Mouse (Mus musculus) embryonic fibroblast, embryonic 13.5 days (primary cell): ENCODE results near the gene Oas1f. TPM values are rescaled to one million over a fixed set of nuclear protein-coding genes. Genes with fewer than 3 reads are reported as not detected.
"Not testable (repeated sequence)": the region's sequence is repeated elsewhere in the genome, so short reads cannot be mapped to it uniquely, and the experiment has no call there.

Source experiments
- H3K27ac ChIP-seq: 2 replicates; pipeline ENCODE4 v1.5.1; 2012; ENCODE audit warnings: low read length, control low read depth, inconsistent platforms; ENCODE audit not compliant: insufficient read depth
- H3K4me1 ChIP-seq: 2 replicates; pipeline ENCODE4 v1.6.1; 2011; ENCODE audit warnings: low read length; ENCODE audit not compliant: control insufficient read depth, insufficient read depth
- H3K4me3 ChIP-seq: 2 replicates; pipeline ENCODE4 v1.5.1; 2011; ENCODE audit warnings: mild to moderate bottlenecking, control low read depth, low read length; ENCODE audit not compliant: insufficient read depth
- CTCF ChIP-seq: IDR thresholded peaks from 2 replicates; pipeline ENCODE4 v1.5.1; 2011; ENCODE audit warnings: mild to moderate bottlenecking, control low read depth, low read length, moderate library complexity, borderline replicate concordance; ENCODE audit not compliant: insufficient read depth
- POLR2A ChIP-seq: IDR thresholded peaks from 2 replicates; pipeline ENCODE4 v1.6.1; 2011; ENCODE audit warnings: low read depth, mild to moderate bottlenecking, control low read depth, low read length, moderate library complexity
- polyA plus RNA-seq: library from polyadenylated mRNA; stranded (reverse); fragments of >200 nt; gene quantifications from 2 replicates; pipeline ENCODE4 v1.2.4, GENCODE M21; 2011; ENCODE audit warnings: low read depth; ENCODE audit not compliant: missing spikeins, insufficient read length

Oas1f gene
- polyA plus RNA-seq, 1 experiment: not detected

- no peak overlapping the region for H3K27ac ChIP-seq
- no peaks in the 10 kb centered on the region for H3K4me1 ChIP-seq
- TF ChIP-seq POLR2A (no peak), CTCF (no peak)
- no peak overlapping the region for H3K4me3 ChIP-seq
Measured at GRCm38 (mm10) chr5:120892243-120892660, 45.1 kb downstream of the Oas1f start.

- H3K4me1 ChIP-seq, H3K4me3 ChIP-seq, H3K27ac ChIP-seq: not testable (repeated sequence)
Measured at GRCm38 (mm10) chr5:120893866-120894265, 46.7 kb downstream of the Oas1f start.

GRCm38 (mm10) chr5:120894692-120895091 lies 47.5 kb downstream of the Oas1f start:
- not testable (repeated sequence) for H3K4me3 ChIP-seq, H3K27ac ChIP-seq, H3K4me1 ChIP-seq

GRCm38 (mm10) chr5:120895231-120895900 lies 48.2 kb downstream of the Oas1f start:
- TF ChIP-seq POLR2A: no peak
- TF ChIP-seq CTCF: no peak
- Histone ChIP-seq H3K4me3 (no peak overlapping the region), H3K27ac (no peak overlapping the region), H3K4me1 (no peaks in the 10 kb centered on the region)

GRCm38 (mm10) chr5:120898307-120898706 lies 51.1 kb downstream of the Oas1f start:
- Histone ChIP-seq H3K4me1 (no peaks in the 10 kb centered on the region), H3K27ac (no peak overlapping the region), H3K4me3 (no peak overlapping the region)
- no peak for TF ChIP-seq CTCF
- TF ChIP-seq POLR2A: no peak

GRCm38 (mm10) chr5:120898726-120899125 lies 51.6 kb downstream of the Oas1f start:
- Histone ChIP-seq H3K4me3 (no peak overlapping the region), H3K4me1 (no peaks in the 10 kb centered on the region), H3K27ac (no peak overlapping the region)
- no peak for TF ChIP-seq POLR2A

- Histone ChIP-seq H3K4me3 (no peak overlapping the region), H3K4me1 (no peaks in the 10 kb centered on the region), H3K27ac (no peak overlapping the region)
- TF ChIP-seq CTCF: no peak
- no peak for TF ChIP-seq POLR2A
Measured at GRCm38 (mm10) chr5:120900666-120901065, 53.5 kb downstream of the Oas1f start.

GRCm38 (mm10) chr5:120902056-120902455 lies 54.9 kb downstream of the Oas1f start:
- Histone ChIP-seq H3K4me1 (no peaks in the 10 kb centered on the region), H3K27ac (no peak overlapping the region), H3K4me3 (no peak overlapping the region)
- TF ChIP-seq CTCF (no peak), POLR2A (no peak)

GRCm38 (mm10) chr5:120906791-120907733 lies 59.9 kb downstream of the Oas1f start, which contains the start of gene Oas1a:
Gene Oas1a, minus strand, starts transcription at chr5:120907521.
- not testable (repeated sequence) for H3K4me1 ChIP-seq, H3K27ac ChIP-seq
- 0 out of 2 replicates have a peak, but pooled peaks have one; percentile 21 for TF ChIP-seq POLR2A
- H3K4me3 ChIP-seq: peak within 1 kb of the TSS; percentile 17; the same call in 1 of the 2 replicates

Other genes with a start within 250 kb of the Oas1f start
- gene Rita1, start 234.8 kb upstream of the Oas1f start, polyA plus RNA-seq: 8.5 and 8.8 TPM in 2 replicates
- gene Ddx54, start 234.6 kb upstream of the Oas1f start, polyA plus RNA-seq: 39.3 and 43.0 TPM in 2 replicates
- not detected in 2 replicates for gene Cfap73, start 213.1 kb upstream of the Oas1f start, polyA plus RNA-seq
- not detected in 2 replicates for gene Rasal1, start 198.6 kb upstream of the Oas1f start, polyA plus RNA-seq
- not detected in 2 replicates for gene Dtx1, start 135.4 kb upstream of the Oas1f start, polyA plus RNA-seq
- 0.28 and 0.61 TPM in 2 replicates for gene Oas2, start 97.5 kb upstream of the Oas1f start, polyA plus RNA-seq
- gene Oas3, start 69.7 kb upstream of the Oas1f start, polyA plus RNA-seq: 0.18 TPM in 1 of 2 replicates, not detected in the other
- not detected in 2 replicates for gene Oas1e, start 51.8 kb upstream of the Oas1f start, polyA plus RNA-seq
- gene Oas1c, start 34.9 kb upstream of the Oas1f start, polyA plus RNA-seq: 1.3 and 1.9 TPM in 2 replicates
- gene Oas1h, start 14.1 kb downstream of the Oas1f start, polyA plus RNA-seq: not detected in 2 replicates
- 1.3 TPM in 1 of 2 replicates, not detected in the other for gene Oas1g, start 40.2 kb downstream of the Oas1f start, polyA plus RNA-seq
- 4.9 and 5.8 TPM in 2 replicates for gene Oas1a, start 60.2 kb downstream of the Oas1f start, polyA plus RNA-seq
- gene Oas1d, start 67.2 kb downstream of the Oas1f start, polyA plus RNA-seq: not detected in 2 replicates
- gene Rph3a, start 162.7 kb downstream of the Oas1f start, polyA plus RNA-seq: not detected in 2 replicates